Mouse (Mus musculus): ENCODE measurements around the gene Zmynd10.

The Zmynd10 gene

DNA sequence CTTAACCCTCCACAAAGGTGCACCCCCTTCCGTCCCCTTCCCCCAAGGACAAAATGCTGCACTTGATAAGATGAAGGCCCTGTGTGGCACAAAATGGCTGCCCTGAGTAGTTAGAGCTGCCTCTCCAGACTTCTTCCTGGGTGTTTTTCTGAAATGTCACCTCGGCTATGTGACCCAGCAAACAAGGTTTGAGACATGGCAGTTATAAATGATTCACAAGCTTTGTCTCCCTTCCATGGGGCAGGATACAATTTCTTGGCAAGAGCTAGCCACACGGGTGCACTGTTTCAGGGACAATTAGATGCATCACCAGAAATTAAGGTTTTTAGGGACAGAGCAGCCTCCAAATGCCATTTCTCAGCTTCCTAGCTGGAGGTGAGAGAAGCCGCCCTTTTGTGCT, 6.7 kb upstream of the Zmynd10 start:
- no peak for DNase-seq (ENCODE audit: low spot score)

DNA sequence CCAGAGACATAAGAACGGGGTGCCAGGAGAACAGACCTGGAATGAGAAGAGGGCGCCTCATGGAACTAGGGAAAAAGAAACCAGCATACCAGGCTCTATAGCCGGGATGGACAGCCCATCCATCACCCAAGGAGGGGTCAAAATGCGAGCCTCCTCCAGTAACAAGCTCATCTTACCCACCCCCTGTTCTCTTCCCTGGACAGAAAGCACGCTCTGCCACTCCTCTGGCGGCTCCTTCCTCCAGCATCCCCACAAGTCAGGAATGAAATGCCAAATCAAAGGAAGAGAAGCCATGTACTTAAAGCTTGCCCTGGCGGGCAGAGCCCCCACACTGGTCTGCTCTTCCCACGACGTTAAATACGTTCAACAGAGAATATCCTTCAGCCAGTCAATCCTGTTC, 6.1 kb upstream of the Zmynd10 start:
- DNase-seq (ENCODE audit: low spot score), result no peak

DNA sequence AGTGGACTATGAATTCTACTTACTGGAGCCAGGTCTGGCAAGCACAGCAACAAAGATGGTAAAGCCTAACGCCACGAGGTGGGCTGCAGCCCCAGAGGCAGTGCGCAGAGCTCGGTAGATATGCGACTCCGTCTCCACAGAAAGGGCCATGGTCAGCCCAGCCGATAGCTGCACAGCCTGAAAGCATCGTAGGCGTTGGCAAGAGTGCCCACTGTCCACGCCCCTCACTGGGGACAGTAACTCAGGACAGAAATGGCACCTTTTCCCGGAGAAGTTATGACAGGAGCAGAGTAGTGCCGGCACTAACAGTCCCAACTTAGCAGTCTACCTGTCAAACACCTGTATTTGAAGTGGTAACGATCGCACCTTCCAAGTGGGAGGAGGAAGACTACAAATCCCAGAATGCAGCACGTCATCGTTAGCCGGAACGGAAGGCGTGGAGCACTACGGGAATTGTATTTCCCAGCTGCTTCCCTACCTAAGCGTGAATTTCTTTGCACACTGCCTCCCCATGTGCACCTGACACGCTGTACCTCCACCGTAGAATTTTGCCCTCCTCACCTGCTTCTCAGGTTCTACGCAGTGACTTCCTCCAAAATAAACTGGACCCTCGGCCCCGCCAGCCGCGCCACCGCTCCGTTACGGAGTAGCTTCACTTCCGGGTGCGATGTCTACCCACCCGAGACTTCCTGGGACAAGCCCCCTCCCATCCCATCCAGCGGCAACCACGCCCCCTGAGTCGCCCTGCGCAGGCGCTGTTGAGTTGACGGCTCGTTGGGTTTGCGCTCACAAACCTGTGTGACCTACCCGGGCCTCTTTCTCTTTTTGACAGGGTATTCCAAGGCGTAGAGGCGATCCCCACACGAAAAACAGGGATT, 5.4 kb upstream of the Zmynd10 start, which contains the start of the genes Cyb561d2 and Nprl2:
Cyb561d2 (minus strand) TSS at position 720 of the 878 bp plus-strand sequence.
Nprl2 (plus strand) TSS at position 753 of the 878 bp plus-strand sequence.
- DNase-seq (ENCODE audit: low spot score), result peak; percentile 94

DNA sequence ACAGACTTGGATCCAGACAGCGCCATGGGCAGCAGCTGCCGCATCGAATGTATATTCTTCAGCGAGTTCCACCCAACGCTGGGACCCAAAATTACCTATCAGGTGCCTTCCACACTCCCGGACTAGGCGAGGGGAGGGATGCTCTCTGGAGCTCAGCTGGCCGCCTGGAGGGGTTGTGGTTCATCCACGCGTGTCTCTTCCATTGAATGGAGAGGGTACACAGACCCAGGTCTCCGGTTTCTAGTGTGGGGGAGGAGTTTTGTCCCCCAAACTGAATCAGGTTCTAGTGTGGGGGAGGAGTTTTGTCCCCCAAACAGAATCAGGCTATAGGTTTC, 4.8 kb upstream of the Zmynd10 start:
- no peak for DNase-seq (ENCODE audit: low spot score)

DNA sequence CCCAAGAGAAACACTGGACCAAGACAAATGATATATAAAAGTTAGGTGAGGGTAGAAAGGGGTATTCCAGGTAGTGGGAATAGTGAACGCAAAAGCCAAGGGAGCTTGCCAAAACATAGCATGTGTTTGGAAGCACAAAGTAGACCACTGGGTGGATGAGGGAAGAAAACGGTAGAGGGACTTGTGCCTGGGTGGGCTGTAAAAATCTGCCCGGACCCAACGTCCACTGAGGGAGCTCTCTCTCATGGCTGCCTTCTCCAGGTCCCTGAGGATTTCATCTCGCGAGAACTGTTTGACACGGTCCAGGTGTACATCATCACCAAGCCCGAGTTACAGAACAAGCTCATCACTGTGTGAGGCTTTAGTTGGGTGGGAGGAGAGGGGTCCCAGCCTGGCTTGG, 4.4 kb upstream of the Zmynd10 start:
- no peak for DNase-seq (ENCODE audit: low spot score)

DNA sequence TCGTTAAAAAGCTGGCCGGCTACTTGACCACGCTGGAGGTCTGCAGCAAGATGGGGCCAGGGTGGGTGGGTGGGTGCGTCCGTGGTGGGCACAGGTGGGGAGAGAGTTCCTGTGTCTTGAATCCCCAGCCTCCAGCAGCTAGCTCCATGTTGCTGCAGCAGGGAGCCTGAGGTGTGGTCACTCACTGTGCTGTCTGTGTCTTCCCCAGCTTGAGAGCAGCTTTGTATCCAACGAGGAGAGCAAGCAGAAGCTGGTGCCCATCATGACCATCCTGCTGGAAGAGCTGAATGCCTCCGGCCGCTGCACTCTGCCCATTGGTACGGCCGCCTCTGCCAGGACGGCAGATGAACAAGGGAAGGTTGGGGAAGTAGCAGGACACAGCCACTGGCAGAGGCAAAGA, 3.8 kb upstream of the Zmynd10 start:
- no peak for DNase-seq (ENCODE audit: low spot score)

DNA sequence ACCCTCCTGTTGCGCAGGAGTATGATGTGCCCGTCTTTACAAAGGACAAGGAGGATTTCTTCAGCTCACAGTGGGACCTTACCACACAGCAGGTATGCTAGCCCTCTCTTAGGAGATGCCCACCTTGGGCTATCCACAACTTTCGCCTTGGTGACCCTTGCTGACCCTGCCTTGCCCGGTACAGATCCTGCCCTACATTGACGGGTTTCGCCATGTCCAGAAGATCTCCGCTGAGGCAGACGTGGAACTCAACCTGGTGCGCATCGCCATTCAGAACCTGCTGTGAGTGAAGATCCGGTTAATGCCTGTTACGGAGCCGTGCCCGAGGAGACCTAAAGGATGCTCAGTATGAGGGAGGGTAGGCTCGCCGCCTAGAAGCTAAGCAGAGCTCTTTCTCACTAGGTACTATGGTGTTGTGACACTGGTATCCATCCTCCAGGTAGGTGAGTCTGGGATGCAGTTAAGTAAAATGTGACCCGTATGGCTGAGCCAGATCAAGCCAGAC, 2.9 kb upstream of the Zmynd10 start:
- DNase-seq (ENCODE audit: low spot score), result no peak

DNA sequence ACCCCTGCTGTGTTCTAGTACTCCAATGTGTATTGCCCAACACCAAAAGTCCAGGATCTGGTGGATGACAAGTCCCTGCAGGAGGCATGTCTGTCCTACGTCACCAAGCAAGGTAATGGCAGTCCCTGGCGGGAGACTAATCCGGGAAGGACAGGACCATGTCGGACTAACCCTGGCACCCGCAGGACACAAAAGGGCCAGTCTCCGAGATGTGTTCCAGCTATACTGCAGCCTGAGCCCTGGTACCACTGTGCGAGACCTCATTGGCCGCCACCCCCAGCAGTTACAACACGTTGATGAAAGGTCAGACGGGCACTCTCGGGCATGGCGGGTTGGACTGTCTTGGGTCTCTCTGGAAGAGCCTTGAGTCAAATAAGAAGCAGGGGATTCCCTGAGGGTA, 2.4 kb upstream of the Zmynd10 start:
- DNase-seq (ENCODE audit: low spot score), result no peak

DNA sequence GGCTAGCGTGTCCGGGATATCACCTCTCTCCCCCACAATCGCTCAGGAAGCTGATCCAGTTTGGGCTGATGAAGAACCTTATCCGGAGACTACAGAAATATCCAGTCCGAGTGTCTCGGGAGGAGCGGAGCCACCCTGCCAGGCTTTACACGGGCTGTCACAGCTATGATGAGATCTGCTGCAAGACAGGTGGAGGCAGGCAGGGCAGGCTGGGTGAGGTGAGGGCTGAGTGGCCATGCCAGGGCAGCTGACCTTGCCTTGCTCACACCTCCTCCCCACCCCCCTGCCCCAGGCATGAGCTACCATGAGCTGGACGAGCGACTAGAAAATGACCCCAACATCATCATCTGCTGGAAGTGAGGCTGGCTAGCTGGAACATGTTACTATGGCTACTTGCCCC, 1.9 kb upstream of the Zmynd10 start:
- no peak for DNase-seq (ENCODE audit: low spot score)

DNA sequence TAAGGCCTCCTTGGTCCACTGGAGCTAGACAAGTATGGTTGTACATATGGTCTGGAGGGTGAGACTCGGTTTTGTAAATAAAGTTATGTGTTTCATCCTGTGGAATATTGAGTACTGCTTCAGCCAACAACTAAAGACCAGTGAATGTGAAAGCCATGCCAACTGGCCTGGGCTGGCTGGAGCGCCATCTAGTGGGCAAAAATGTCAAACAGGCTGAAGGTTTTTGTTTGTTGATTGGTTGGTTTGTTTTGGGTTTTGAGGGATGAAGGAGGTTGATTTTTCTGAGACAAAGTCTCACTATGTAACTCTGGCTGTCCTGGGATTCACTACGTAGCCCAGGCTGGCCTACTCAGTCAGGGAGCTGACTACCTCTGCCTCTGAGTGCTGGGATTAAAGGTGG, 1.5 kb upstream of the Zmynd10 start:
- DNase-seq (ENCODE audit: low spot score), result no peak

DNA sequence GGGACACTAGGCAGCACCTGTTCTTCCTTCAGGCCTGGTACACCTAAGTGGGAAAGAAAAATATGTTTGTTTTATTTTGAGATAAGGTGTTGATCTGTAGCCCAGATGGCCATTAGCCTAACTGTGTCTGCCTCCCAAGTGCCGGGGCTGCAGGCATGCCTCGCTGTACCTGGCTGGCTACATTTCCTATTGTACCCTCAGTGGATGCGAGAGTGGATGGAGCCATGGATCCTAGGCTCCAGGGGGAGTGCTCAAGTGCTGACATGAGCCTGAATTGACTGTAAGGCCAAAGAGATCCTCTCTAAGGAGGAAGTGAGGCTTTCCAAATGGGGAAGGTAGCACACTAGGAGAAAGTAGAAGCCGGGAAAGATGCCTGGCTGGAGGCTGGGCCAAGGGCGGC, 859 bp downstream of the Zmynd10 start:
- no peak for DNase-seq (ENCODE audit: low spot score)

DNA sequence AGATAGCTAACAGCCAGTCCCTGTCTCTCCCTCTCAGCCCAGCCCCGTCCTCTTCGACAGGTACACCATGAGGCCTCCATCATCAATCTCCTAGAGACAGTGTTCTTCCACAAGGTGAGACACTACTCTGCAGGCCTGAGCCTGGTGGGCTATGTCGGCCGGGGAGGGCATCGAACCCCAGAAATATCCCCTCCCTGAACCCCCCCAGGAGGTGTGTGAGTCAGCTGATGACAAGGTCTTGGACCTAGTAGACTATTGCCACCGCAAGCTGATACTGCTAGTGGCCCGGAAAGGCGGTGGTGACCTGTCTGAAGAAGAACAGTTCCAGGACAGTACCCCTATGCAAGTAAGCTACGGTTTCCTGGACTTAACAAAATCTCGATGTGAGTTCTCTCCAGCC, 1.7 kb downstream of the Zmynd10 start:
- DNase-seq (ENCODE audit: low spot score), result no peak

DNA sequence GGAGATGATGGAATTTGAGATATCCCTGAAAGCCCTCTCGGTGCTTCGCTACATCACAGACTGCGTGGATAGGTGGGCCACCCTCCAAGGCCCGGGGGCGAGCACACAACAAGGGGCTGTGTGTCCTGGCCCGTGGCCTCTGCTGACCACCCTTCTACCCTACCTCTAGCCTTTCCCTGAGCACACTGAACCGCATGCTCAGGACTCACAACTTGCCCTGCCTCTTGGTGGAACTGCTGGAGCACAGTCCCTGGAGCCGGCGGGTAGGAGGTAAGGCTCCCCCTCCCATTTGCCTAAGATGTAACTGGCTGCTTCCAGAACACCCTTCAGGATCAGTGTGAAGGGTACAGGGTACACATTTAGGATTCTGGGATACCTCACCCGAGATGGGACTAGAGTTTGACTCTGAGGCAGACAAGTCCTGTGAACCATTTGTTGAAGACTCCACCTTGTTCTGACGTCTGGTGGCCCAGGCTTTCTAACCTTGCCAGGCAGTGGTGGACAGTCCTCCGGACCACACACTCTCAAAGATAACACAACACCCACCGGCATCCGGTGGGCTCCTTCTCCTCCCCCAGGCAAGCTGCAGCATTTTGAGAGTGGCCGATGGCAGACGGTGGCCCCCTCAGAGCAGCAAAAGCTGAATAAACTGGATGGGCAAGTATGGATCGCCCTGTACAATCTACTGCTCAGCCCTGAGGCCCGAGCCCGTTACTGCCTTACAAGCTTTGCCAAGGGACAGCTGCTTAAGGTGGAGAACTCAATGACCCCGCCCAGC, 2.4 kb downstream of the Zmynd10 start:
- DNase-seq (ENCODE audit: low spot score), result no peak

DNA sequence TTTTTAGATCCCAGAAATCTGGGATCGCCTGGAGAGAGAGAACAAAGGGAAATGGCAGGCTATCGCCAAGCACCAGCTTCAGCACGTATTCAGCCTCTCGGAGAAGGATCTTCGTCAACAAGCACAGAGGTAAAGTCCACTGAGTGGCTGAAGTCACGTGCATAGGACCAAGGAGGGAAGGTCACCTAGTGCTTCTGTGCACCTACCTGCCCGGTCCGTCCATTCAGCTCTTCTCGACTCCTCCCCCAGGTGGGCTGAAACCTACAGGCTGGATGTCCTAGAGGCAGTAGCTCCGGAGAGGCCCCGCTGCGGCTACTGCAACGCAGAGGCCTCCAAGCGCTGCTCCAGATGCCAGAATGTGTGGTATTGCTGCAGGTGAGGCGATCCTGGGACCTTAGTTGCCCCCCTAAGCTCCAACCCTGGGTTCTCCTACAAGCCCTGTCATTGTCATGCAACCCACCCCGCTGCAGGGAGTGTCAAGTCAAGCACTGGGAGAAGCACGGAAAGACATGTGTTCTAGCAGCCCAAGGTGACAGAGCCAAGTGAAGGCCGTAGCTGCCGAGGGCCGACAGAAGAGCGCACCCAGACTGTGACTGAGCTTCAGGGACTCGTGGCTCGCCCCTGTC, 3.5 kb downstream of the Zmynd10 start:
- no peak for DNase-seq (ENCODE audit: low spot score)

DNA sequence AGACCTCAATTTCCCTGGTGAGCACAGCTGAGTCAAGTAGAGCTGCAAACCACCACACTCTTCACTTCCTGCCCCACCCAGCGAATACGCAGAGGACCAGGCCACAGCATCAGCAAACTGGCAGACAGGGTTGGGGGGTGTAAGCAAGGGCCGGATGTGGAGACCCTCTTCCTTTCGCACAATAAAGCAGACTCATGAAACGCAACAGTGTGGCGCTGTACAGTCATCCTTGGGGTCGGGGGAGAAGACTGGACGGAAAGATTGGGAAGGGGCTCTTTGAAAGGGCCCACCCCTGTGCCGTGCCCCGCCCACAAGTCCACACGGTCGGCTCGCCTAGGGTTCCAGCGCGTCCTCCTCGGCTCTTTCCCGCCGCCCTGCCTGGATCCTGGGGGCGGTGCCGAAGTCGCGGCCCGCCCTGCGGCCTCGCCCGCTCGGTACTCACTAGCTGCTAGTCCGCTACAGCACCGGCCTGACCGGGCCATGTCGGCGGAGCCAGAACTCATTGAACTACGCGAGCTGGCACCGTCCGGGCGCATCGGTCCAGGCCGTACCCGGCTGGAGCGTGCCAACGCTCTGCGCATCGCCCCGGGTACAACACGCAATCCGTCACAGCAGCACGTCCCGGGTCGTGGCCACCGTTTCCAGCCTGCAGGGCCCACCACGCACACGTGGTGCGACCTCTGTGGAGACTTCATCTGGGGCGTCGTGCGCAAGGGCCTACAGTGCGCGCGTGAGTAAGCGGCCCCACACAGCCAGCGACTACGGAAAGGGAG, 4.2 kb downstream of the Zmynd10 start, which contains the start of gene Rassf1:
Rassf1 (plus strand) TSS at position 439 of the 773 bp plus-strand sequence.
- no peak for DNase-seq (ENCODE audit: low spot score)

DNA sequence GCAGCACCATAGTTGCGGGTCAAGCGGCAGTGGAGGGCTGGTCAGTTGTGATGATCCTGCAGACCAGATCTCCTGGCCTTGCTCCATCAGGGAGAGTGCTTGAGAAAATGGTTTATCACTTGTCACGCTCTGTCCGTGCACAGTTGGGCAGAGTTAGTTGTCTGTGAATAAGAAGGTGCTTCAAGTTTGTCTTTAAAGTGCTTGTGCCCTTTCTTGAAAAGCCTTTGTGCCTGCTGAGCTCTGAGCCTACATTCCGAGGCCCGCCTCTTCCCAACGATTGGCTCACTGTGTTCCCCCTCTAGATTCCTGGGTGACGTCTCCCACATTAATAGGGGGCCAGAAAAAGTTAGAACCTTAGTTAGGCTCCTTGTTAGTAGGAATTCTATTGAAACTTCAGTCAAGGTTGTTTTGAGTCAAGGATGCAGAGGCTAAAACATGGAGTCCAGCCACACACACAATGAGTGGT, 4.8 kb downstream of the Zmynd10 start:
- no peak for DNase-seq (ENCODE audit: low spot score)

DNA sequence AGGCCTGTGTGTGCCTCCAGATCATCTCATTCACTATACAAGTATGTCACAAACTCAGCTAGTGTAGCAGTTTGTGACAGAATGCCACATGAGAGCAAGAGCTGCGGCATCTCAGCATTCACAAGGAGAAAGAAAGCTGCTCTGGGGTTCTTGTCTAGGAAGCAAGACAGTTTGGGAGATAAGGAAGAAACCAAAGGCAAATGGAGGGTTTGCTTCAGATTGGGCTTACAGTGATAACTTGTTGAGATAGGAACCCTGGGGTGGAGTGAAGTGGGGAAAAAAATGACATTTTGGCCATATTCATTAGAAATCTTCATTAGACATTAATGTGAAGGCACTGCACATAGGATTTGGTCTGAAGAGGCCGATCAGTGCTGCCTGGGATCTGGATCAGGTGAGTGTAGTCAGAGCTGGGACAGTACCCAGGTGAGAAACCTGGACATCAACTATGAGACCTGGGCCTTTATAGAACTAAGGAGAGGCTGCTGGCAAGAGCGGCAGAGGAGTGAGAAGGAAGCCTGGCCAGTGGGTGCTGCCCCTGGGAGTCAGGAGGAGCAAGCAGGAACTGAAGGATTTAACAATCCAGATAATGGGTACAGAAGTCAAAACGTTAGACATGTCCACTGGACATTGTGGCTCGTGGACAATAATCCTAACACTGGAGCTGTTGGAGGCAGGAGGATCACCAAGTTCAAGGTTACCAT, 5.7 kb downstream of the Zmynd10 start:
- DNase-seq (ENCODE audit: low spot score), result no peak

DNA sequence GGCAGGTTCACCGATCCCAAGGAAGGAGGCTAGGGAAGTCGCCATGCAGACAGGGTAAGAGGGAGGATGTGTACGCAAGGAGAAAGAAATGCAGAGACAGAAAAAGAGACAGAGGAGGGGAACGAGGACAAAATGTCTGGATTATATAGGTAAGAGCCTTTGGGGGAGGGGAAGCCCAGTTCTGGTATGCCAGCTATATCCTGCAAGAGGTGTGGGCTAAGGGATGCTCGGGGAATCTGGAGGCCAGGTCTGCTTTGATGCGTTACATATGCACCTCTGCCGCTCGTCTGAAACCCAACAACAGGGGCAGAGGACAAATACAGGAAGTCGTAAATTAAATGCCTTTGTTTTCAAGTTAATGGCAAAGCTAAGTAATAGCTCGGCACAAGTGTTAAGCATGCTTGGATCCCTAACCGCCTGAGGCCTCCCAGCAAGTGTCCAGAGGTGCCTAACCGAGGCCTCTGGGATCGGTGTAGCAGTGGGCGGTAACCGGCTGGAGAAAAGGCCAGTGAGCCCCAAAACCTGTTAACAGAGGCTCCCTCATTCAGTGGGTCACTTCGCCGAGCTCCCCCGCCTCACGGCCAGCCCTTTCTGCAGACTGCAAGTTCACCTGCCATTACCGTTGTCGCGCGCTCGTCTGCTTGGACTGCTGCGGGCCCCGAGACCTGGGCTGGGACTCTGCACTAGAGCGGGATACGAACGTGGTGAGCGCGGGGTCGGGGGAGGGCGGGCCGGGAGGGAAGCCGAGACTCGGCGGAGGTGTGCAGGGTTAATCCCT, 6.6 kb downstream of the Zmynd10 start:
- peak; percentile 69 for DNase-seq (ENCODE audit: low spot score)

DNA sequence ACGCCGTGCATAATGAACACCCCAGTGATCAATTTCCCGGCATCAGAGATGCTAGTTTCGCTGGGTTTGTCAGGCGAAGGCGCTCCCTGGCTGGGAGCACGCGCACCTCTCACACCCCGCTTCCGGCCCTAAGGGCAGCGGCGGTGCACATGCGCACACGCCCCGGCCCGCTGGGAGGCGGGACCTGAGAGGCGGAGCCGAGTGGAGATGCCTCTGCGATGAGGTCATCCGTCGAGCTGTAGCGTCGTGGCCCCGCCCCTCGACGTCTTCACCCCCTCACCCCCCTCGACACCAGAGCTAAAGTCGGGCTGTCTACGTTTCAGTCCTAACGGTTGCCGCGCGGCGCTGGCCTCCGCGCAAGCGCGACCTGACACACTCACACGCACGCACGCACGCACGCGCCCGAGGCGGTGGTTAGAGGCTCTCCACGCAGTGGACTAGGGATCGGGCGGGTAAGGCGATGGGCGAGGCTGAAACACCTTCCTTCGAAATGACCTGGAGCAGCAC, 7.3 kb downstream of the Zmynd10 start:
- DNase-seq (ENCODE audit: low spot score), result peak; percentile 96

DNA sequence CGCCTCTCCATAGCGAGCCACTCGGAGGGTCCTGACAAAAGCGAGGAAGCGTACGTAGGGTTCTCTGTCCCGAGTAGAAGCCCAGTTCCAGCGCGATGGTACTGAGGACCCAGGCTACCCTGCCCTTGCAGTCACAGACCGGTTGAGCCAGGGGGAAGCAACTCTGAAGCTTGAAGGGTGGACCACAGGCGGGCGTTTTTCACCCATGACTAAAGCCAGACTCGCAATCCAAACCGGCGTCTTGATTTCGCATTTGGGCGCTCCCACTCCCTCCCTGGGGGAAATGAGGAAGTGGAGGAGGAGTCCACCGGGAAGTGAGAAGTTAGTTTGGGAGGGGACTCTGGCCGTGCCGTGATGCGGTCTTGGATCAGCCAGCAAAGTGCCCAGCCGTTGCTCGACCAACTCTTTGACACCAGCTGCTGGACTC, 7.9 kb downstream of the Zmynd10 start:
- DNase-seq (ENCODE audit: low spot score), result no peak
